Mouse (Mus musculus): ENCODE measurements around the gene Snrnp27. TPM values are rescaled to one million over a fixed set of nuclear protein-coding genes. Genes with fewer than 3 reads are reported as not detected.
A peak's percentile ranks its signal among the peaks of the same experiment; 100 is the strongest.

Gene Snrnp27
- polyA plus RNA-seq, 1 experiment from 2014 or later = 129 TPM

- Histone ChIP-seq H3K4me1 (peaks cover 14% of the 10 kb centered on the region), H3K27ac (peak overlapping the region; percentile 87), H3K4me3 (peak overlapping the region; percentile 92), H3K27me3 (ENCODE audit: low read depth, poor library complexity, severe bottlenecking) (no peaks in the 10 kb centered on the region), H3K36me3 (peaks cover 36% of the 10 kb centered on the region), H3K9me3 (replicated peaks) (no peaks in the 10 kb centered on the region)
- no peak for DNase-seq (ENCODE audit: low spot score)
- WGBS = 37% methylated on average over 12 of the region's 12 CpGs
Measured at GRCm38 (mm10) chr6:86684655-86685011, 311 bp upstream of the Snrnp27 start.

DNA sequence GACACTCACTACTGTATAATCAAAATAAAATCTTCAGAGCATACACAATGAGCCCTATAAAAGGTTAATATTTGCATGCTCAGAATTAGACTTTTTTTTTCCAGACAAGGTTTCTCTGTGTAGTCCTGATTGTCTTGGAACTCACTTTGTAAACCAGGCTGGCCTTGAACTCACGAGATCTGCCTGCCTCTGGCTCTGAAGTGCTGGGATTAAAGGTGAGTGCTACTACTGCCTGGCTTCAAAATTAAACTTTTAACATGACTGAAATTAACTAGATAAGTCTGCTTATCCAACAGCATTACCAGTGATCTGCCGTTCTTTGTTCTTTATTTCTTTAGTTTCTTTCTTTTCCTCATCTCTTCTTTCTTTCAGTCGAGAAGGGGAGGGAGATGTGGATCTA is 3.0 kb downstream of the Snrnp27 start:
- WGBS = 89% methylated on average over 3 of the region's 3 CpGs
- peaks cover 67% of the 10 kb centered on the region for H3K36me3 ChIP-seq

DNA sequence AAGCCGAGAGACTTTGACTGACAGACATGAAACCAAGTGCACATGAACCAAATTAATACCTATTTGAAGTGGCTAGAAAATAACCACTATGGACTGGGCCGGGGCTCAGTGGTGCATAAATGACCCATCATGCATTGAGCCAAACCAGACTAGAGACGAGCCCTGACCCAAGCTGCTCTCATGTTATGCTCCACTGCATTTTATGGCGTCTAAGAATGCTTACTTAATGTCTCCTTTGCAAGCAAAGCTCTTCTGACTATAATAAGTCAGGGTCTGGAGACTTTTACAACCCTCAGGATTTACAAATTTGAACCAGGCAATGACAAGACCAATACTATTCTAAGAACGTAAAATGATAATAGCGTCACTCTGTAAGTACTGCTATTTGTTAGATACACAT is 6.0 kb downstream of the Snrnp27 start:
- H3K36me3 ChIP-seq = peaks cover 96% of the 10 kb centered on the region
- WGBS = 88% methylated on average over 6 of the region's 6 CpGs

More for the DNA sequence above, 3.0 kb downstream of the Snrnp27 start:
- H3K4me1 ChIP-seq = peaks cover 14% of the 10 kb centered on the region
- no peak overlapping the region for H3K4me3 ChIP-seq
- DNase-seq (ENCODE audit: low spot score) = no peak
- no peaks in the 10 kb centered on the region for H3K27me3 ChIP-seq (ENCODE audit: low read depth, poor library complexity, severe bottlenecking)
- no peak overlapping the region for H3K27ac ChIP-seq
- H3K9me3 ChIP-seq (replicated peaks) = no peaks in the 10 kb centered on the region

DNA sequence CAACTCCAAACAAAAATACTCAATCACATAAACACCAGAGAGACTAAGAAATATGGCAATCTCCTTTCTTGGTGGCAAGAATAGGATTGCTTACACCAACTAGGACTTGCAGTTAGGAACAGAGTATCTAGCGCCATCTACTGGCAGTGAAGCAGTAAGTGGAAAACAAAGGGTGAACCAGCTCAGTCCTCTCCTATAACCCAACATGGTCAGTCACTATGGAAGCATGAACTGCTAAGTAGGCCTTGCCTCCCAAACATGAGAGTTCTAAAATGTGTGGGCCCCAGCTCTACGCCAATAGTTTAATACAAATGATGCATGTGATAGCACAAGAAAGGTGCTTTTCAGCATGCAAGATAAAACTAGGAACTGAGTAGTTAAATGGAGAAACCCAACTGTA is 13.4 kb downstream of the Snrnp27 start:
- peak; percentile 53 for DNase-seq (ENCODE audit: low spot score)
- 17% methylated on average over 2 of the region's 2 CpGs for WGBS
- H3K36me3 ChIP-seq = peaks cover 51% of the 10 kb centered on the region

More for the DNA sequence above, 6.0 kb downstream of the Snrnp27 start:
- Histone ChIP-seq H3K9me3 (replicated peaks) (no peaks in the 10 kb centered on the region), H3K27me3 (ENCODE audit: low read depth, poor library complexity, severe bottlenecking) (no peaks in the 10 kb centered on the region), H3K27ac (no peak overlapping the region), H3K4me3 (no peak overlapping the region), H3K4me1 (peaks cover 3% of the 10 kb centered on the region)
- DNase-seq (ENCODE audit: low spot score) = no peak

DNA sequence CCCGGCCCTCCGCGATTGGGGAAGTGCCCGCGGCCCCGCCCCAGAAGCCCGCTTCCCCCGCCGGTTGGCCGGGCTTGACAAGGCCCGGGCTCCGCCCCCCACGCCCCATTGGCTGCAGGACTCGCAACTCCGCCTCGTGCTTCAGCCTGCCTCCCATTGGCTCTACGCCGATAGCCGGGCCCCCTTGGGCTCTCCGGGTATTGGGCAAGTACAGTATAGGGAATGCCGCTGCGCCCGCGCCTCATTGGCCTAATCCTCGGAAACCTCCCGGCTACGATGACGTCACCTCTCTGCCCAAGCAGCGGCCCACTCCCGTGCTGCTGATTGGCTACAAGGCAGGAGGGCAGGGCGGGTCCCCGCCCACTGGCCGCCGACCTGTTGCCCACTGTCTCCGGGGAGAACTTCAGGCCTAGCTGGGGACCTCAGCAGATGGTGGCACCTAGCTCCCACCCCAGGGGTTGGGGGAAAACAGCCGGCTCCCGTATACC is 15.0 kb downstream of the Snrnp27 start:
- peak; percentile 99 for DNase-seq (ENCODE audit: low spot score)
- H3K9me3 ChIP-seq (replicated peaks) = no peaks in the 10 kb centered on the region
- H3K36me3 ChIP-seq = peaks cover 35% of the 10 kb centered on the region
- H3K4me1 ChIP-seq = peaks cover 30% of the 10 kb centered on the region
- no peaks in the 10 kb centered on the region for H3K27me3 ChIP-seq (ENCODE audit: low read depth, poor library complexity, severe bottlenecking)
- 1% methylated on average over 37 of the region's 37 CpGs for WGBS
- H3K4me3 ChIP-seq = peak overlapping the region; percentile 73
- peak overlapping the region; percentile 79 for H3K27ac ChIP-seq

More for the DNA sequence above, 13.4 kb downstream of the Snrnp27 start:
- H3K27ac ChIP-seq = no peak overlapping the region
- no peaks in the 10 kb centered on the region for H3K27me3 ChIP-seq (ENCODE audit: low read depth, poor library complexity, severe bottlenecking)
- H3K4me3 ChIP-seq = no peak overlapping the region
- no peaks in the 10 kb centered on the region for H3K9me3 ChIP-seq (replicated peaks)
- peaks cover 20% of the 10 kb centered on the region for H3K4me1 ChIP-seq

- Histone ChIP-seq H3K27ac (peak within 1 kb of the TSS; percentile 79), H3K27me3 (ENCODE audit: low read depth, poor library complexity, severe bottlenecking) (no peaks in the 10 kb centered on the region), H3K4me3 (peak within 1 kb of the TSS; percentile 73), H3K9me3 (replicated peaks) (no peaks in the 10 kb centered on the region), H3K4me1 (peaks cover 30% of the 10 kb centered on the region), H3K36me3 (peaks cover 34% of the 10 kb centered on the region)
- DNase-seq (ENCODE audit: low spot score) = no peak
- WGBS = under 1% methylated on average over 71 of the region's 76 CpGs
Measured at GRCm38 (mm10) chr6:86668580-86669239, 15.6 kb downstream of the Snrnp27 start, which contains the start of gene Mxd1. Mxd1 (minus strand) TSS chr6:86669161.

- H3K4me3 ChIP-seq = no peak overlapping the region
- H3K4me1 ChIP-seq = peaks cover 30% of the 10 kb centered on the region
- H3K27me3 ChIP-seq (ENCODE audit: low read depth, poor library complexity, severe bottlenecking) = no peaks in the 10 kb centered on the region
- no peak for DNase-seq (ENCODE audit: low spot score)
- WGBS = 94% methylated on average over 10 of the region's 10 CpGs
- no peaks in the 10 kb centered on the region for H3K9me3 ChIP-seq (replicated peaks)
- H3K27ac ChIP-seq = no peak overlapping the region
- H3K36me3 ChIP-seq = peaks cover 25% of the 10 kb centered on the region
Measured at GRCm38 (mm10) chr6:86667061-86667460, 17.3 kb downstream of the Snrnp27 start.

- no peak for DNase-seq (ENCODE audit: low spot score)
- H3K4me1 ChIP-seq = peaks cover 30% of the 10 kb centered on the region
- H3K27ac ChIP-seq = no peak overlapping the region
- H3K36me3 ChIP-seq = peaks cover 20% of the 10 kb centered on the region
- H3K4me3 ChIP-seq = no peak overlapping the region
- H3K9me3 ChIP-seq (replicated peaks) = no peaks in the 10 kb centered on the region
- H3K27me3 ChIP-seq (ENCODE audit: low read depth, poor library complexity, severe bottlenecking) = no peaks in the 10 kb centered on the region
- WGBS = 70% methylated on average over 17 of the region's 17 CpGs
Measured at GRCm38 (mm10) chr6:86665560-86666307, 18.6 kb downstream of the Snrnp27 start.

GRCm38 (mm10) chr6:86665076-86665475 is 19.2 kb downstream of the Snrnp27 start:
- Histone ChIP-seq H3K4me1 (peaks cover 30% of the 10 kb centered on the region), H3K36me3 (peaks cover 24% of the 10 kb centered on the region), H3K27me3 (ENCODE audit: low read depth, poor library complexity, severe bottlenecking) (no peaks in the 10 kb centered on the region), H3K4me3 (no peak overlapping the region), H3K27ac (no peak overlapping the region), H3K9me3 (replicated peaks) (no peaks in the 10 kb centered on the region)
- DNase-seq (ENCODE audit: low spot score) = no peak
- WGBS = 77% methylated on average over 5 of the region's 5 CpGs

GRCm38 (mm10) chr6:86660161-86660877 is 24.0 kb downstream of the Snrnp27 start:
- no peaks in the 10 kb centered on the region for H3K27me3 ChIP-seq (ENCODE audit: low read depth, poor library complexity, severe bottlenecking)
- no peak overlapping the region for H3K4me3 ChIP-seq
- 78% methylated on average over 9 of the region's 9 CpGs for WGBS
- peaks cover 29% of the 10 kb centered on the region for H3K36me3 ChIP-seq
- no peaks in the 10 kb centered on the region for H3K9me3 ChIP-seq (replicated peaks)
- H3K27ac ChIP-seq = no peak overlapping the region
- no peak for DNase-seq (ENCODE audit: low spot score)
- peaks cover 6% of the 10 kb centered on the region; the same call in 1 of the 2 replicates for H3K4me1 ChIP-seq

GRCm38 (mm10) chr6:86658501-86658900 is 25.8 kb downstream of the Snrnp27 start:
- Histone ChIP-seq H3K9me3 (replicated peaks) (no peaks in the 10 kb centered on the region), H3K27ac (no peak overlapping the region), H3K27me3 (ENCODE audit: low read depth, poor library complexity, severe bottlenecking) (no peaks in the 10 kb centered on the region), H3K4me1 (peaks cover 4% of the 10 kb centered on the region; the same call in 1 of the 2 replicates), H3K36me3 (peaks cover 24% of the 10 kb centered on the region), H3K4me3 (no peak overlapping the region)
- WGBS = 95% methylated on average over 3 of the region's 3 CpGs
- DNase-seq (ENCODE audit: low spot score) = no peak

DNA sequence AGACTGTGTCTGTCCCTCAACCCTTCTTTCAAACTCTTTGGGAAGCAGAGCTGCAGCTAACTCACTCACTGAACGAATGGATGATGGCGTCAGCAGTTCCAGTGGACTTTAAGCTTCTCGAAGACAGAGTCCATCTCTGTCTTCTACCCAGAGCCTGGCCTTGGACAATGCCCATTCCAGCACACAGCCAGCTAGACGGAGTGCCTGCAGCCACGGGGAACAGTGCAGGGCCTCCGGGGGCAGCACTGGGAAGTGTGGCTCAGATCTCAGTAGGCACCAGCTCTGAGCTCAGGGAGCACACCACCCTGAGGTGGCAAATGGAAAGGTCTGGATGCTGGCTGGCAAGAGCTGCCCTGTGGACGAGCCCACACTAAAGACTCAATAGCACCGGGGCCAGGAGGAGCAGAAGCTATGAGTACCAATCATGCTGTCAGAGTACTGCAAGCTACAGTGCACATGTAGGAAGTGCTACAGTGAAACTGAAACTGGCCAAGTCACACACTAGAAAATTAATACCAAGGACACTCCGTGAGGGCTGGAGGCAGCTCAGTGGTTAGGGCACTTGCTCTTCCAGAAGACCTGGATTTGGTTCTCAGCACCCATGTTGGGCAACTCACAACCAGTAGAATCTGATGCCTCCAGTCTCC is 29.9 kb downstream of the Snrnp27 start:
- H3K4me3 ChIP-seq = no peak overlapping the region
- H3K27me3 ChIP-seq (ENCODE audit: low read depth, poor library complexity, severe bottlenecking) = no peaks in the 10 kb centered on the region
- H3K4me1 ChIP-seq = peaks cover 4% of the 10 kb centered on the region; the same call in 1 of the 2 replicates
- no peaks in the 10 kb centered on the region for H3K9me3 ChIP-seq (replicated peaks)
- DNase-seq (ENCODE audit: low spot score) = no peak
- peaks cover 45% of the 10 kb centered on the region for H3K36me3 ChIP-seq
- no peak overlapping the region for H3K27ac ChIP-seq
- WGBS = 82% methylated on average over 9 of the region's 9 CpGs
